Mouse (Mus musculus): ENCODE data around the gene Slco2a1.

DNA sequence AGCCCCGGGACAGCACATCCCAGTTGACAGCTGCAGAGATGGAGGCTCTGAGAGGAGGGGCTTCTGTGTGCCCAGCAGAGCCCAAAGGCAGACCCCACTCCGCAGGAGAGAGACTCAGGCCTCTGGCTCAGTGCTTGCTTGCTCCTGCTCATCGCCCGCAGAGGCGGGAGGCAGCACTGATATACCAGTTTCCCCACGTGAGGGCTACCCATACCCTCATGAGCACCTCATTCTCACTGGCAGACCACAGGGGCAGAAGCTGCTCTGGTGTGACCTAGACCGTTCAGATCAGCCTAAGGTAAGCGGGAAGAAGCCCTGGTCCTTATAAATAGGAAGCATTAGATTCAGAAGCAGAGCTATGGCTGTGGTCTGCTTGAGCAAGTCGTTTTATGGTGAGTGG is 131.3 kb downstream of the Slco2a1 start:
- TF ChIP-seq CTCF (IDR thresholded peaks at IDR 0.05) = no peak
- TF ChIP-seq POLR2A (IDR thresholded peaks at IDR 0.05; ENCODE audit: insufficient read depth, low read depth, low read length) = no peak
- TF ChIP-seq EP300 (IDR thresholded peaks at IDR 0.05; ENCODE audit: insufficient read depth, low read depth, low read length) = no peak

Data from heart, adult 2 months (tissue).